Mouse (Mus musculus) heart, embryonic 11.5 days (tissue): ENCODE measurements around the gene Socs5. TPM values are rescaled to one million over a fixed set of nuclear protein-coding genes. Genes with fewer than 3 reads are reported as not detected.

Source experiments
- ATAC-seq: fragments of 200-750 bp; cut with Nextera tagmentation; replicated peaks from 2 replicates; pipeline ENCODE4 v1.8.0; 2017; ENCODE audit warnings: moderate library complexity; ENCODE audit not compliant: insufficient number of reproducible peaks, low FRiP score, low TSS enrichment
- H3K27ac ChIP-seq: fragments of 300-500 bp; sonication (generic); 2 replicates; pipeline ENCODE4 v1.5.1; 2014; ENCODE audit warnings: mild to moderate bottlenecking, low read depth, low read length
- H3K27me3 ChIP-seq: fragments of 300-500 bp; sonication (generic); 2 replicates; pipeline ENCODE4 v1.6.1; 2014; ENCODE audit warnings: mild to moderate bottlenecking, low read length, mixed read lengths; ENCODE audit not compliant: control insufficient read depth, insufficient read depth
- H3K36me3 ChIP-seq: fragments of 300-500 bp; sonication (generic); 2 replicates; pipeline ENCODE4 v1.6.1; 2014; ENCODE audit warnings: mild to moderate bottlenecking, low read length, moderate library complexity, mixed read lengths; ENCODE audit not compliant: control insufficient read depth, insufficient read depth
- H3K4me1 ChIP-seq: fragments of 300-500 bp; sonication (generic); 2 replicates; pipeline ENCODE4 v1.6.1; 2014; ENCODE audit warnings: low read length; ENCODE audit not compliant: control insufficient read depth, insufficient read depth
- H3K4me2 ChIP-seq: fragments of 300-500 bp; sonication (generic); 2 replicates; pipeline ENCODE4 v1.6.1; 2014; ENCODE audit warnings: mild to moderate bottlenecking, moderate library complexity
- H3K4me3 ChIP-seq: fragments of 300-500 bp; sonication (generic); 2 replicates; pipeline ENCODE4 v1.5.1; 2014; ENCODE audit warnings: low read depth, low read length
- H3K9ac ChIP-seq: fragments of 300-500 bp; sonication (generic); 2 replicates; pipeline ENCODE4 v1.6.1; 2014; ENCODE audit warnings: mild to moderate bottlenecking, low read depth, low read length, moderate library complexity
- H3K9me3 ChIP-seq: fragments of 300-500 bp; sonication (generic); replicated peaks from 2 replicates; pipeline ENCODE4 v1.6.1; 2016; ENCODE audit warnings: low read length; ENCODE audit not compliant: control insufficient read depth
- WGBS: fragments of 180-500 bp; shearing (Covaris S2); extraction: QIAGEN DNeasy Blood & Tissue Kit; methylation state at CpG from one replicate; pipeline ENCODE4 v1.1.7; 2014; ENCODE audit not compliant: insufficient replicate concordance; 5-methylcytosine and 5-hydroxymethylcytosine counted together
- polyA plus RNA-seq: library from polyadenylated mRNA; unstranded; fragments of >200 nt; fragmentation: Nextera tagmentation; extraction: Ambion mirVana; gene quantifications from 2 replicates; pipeline ENCODE4 v1.2.1, GENCODE M21; 2014

Socs5 gene
- polyA plus RNA-seq, 1 experiment from 2014 or later: 11.9 TPM

DNA sequence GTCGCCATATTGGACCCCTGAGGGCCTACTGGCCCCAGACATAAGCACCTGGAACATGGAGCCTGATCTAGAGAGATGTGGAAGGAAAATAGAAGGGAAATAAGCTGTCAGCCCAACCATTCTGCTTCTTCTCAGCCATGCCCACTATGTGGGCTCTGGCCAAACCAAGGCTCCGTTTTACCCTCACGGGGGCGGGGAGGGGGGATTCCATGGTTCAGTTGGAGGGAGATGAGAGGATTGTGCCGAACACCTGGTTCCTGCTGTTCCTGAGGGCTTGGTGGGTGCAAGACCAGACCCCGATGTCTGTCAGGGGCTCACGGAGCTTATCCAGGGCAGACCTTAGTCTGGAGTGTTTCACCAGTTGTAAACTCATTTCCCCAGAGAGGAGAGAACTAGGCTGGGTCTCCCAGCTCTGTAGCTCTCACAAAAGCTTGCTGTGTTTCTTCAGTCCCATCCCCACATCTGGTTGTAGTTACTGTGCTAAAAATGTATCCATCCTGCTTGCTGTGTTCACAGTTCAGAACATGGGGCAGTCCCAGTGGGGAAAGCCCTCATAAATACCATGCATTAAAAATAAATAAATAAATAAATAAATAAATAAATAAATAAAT lies 56.9 kb downstream of the Socs5 start:
- Histone ChIP-seq H3K9me3 (no peaks in the 10 kb centered on the region), H3K27ac (no peak overlapping the region)
- no peak for ATAC-seq

DNA sequence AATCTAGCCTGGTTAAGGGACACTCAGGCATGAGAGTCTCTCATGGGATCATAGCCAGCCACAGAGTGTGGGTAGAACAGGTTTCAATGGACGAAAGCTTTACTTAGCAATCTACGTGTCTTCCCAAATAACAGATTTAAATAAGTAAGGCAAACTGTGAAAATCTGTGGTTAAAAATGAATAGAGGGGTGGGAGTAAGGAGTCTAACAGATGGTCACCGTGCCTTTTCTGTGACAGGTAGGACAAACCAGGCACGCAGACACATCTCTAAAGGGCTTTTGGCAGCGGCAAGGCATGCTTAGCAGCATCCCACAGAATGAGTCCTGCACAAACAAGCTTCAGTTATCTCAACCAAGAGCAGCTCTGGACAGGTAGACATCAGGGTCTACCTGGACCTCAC lies 59.9 kb downstream of the Socs5 start:
- no peak for ATAC-seq
- Histone ChIP-seq H3K36me3 (no peaks in the 10 kb centered on the region), H3K9me3 (no peaks in the 10 kb centered on the region), H3K4me1 (no peaks in the 10 kb centered on the region), H3K9ac (no peak overlapping the region), H3K4me2 (no peak overlapping the region), H3K27ac (no peak overlapping the region), H3K27me3 (no peaks in the 10 kb centered on the region), H3K4me3 (no peak overlapping the region)
- 88% methylated on average over 5 of the region's 5 CpGs for WGBS

More for the DNA sequence above, 56.9 kb downstream of the Socs5 start:
- 79% methylated on average over 7 of the region's 7 CpGs for WGBS
- no peaks in the 10 kb centered on the region for H3K27me3 ChIP-seq
- H3K4me1 ChIP-seq: no peaks in the 10 kb centered on the region
- H3K4me3 ChIP-seq: no peak overlapping the region
- no peaks in the 10 kb centered on the region for H3K36me3 ChIP-seq
- no peak overlapping the region for H3K4me2 ChIP-seq
- no peak overlapping the region for H3K9ac ChIP-seq

DNA sequence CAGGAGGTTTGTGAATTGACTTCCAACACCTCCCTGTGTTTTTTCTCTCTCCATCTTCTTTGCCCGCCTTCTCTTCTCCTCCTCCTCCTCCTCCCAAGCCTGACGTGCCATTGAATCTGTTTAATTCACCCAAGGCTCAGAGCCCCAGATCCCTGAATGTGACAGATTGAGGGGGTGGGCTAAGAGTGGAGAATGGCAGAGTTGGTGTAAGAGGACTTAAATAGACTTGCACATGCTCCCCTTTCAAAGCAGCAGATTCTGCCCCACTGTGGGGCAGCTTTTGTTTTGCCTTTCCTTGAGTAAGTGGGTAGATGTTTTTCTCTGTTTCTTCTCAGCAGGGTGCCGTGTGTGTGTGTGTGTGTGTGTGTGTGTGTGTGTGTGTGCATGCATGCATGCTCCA lies 61.6 kb downstream of the Socs5 start:
- Histone ChIP-seq H3K9ac (no peak overlapping the region), H3K27ac (no peak overlapping the region), H3K9me3 (peaks cover 4% of the 10 kb centered on the region; the same call in 1 of the 2 replicates), H3K4me2 (no peak overlapping the region), H3K27me3 (no peaks in the 10 kb centered on the region), H3K4me3 (no peak overlapping the region), H3K4me1 (no peaks in the 10 kb centered on the region), H3K36me3 (no peaks in the 10 kb centered on the region)
- 65% methylated on average over 3 of the region's 3 CpGs for WGBS
- ATAC-seq: no peak

DNA sequence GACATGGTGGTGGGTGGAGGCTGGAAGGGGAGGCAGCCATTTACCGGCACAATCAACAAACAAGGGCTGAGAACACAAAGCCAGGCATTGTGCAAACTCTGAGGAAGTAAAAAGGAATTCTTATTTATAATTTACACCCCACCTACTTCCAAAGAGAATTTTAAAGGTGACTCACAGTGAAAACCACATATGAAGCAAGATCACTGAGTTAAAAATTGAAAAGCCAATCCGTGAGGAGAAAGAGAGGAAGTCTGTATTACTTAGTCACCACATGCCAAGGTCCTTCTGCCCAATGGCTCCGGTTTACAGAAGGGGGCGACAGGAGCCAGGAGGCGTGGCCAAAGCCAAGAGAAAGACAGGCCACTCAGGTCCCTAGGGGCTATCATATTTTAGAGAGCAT lies 62.9 kb downstream of the Socs5 start:
- Histone ChIP-seq H3K4me3 (no peak overlapping the region), H3K9me3 (peaks cover 4% of the 10 kb centered on the region; the same call in 1 of the 2 replicates), H3K36me3 (no peaks in the 10 kb centered on the region), H3K4me2 (no peak overlapping the region), H3K4me1 (no peaks in the 10 kb centered on the region), H3K27ac (no peak overlapping the region), H3K9ac (no peak overlapping the region), H3K27me3 (no peaks in the 10 kb centered on the region)
- 48% methylated on average over 5 of the region's 5 CpGs for WGBS
- ATAC-seq: no peak

GRCm38 (mm10) chr17:87172031-87172430 lies 64.6 kb downstream of the Socs5 start:
- 80% methylated on average over 3 of the region's 3 CpGs for WGBS
- no peak for ATAC-seq
- Histone ChIP-seq H3K9me3 (peaks cover 4% of the 10 kb centered on the region; the same call in 1 of the 2 replicates), H3K36me3 (no peaks in the 10 kb centered on the region), H3K4me3 (no peak overlapping the region), H3K4me1 (peaks cover 13% of the 10 kb centered on the region), H3K27me3 (no peaks in the 10 kb centered on the region), H3K4me2 (no peak overlapping the region), H3K27ac (no peak overlapping the region), H3K9ac (no peak overlapping the region)

DNA sequence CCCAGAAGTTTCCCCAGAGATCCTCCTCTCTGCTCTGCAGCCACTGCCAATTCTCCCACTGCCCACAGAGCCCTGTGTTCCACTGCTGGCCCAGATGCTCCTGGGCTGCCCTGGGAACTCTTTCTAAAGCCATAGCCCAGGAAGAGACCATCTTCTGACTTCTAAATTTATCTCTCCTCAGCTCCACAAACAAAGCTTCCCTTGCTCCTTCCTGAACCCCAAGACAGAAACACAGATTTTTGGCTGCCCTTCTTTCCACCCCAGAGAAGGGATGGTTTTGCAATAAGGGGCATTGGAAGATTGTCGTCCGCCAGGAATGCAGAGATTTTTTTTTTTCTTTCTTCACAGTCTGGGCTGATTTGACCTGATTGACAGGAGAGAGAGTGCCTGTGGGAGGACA lies 66.5 kb downstream of the Socs5 start:
- ATAC-seq: no peak
- no peak overlapping the region for H3K27ac ChIP-seq
- H3K36me3 ChIP-seq: no peaks in the 10 kb centered on the region
- H3K27me3 ChIP-seq: no peaks in the 10 kb centered on the region
- H3K9me3 ChIP-seq: peaks cover 4% of the 10 kb centered on the region; the same call in 1 of the 2 replicates
- WGBS: 53% methylated on average over 2 of the region's 2 CpGs
- peaks cover 18% of the 10 kb centered on the region for H3K4me1 ChIP-seq
- no peak overlapping the region for H3K4me2 ChIP-seq
- H3K9ac ChIP-seq: no peak overlapping the region
- H3K4me3 ChIP-seq: no peak overlapping the region

DNA sequence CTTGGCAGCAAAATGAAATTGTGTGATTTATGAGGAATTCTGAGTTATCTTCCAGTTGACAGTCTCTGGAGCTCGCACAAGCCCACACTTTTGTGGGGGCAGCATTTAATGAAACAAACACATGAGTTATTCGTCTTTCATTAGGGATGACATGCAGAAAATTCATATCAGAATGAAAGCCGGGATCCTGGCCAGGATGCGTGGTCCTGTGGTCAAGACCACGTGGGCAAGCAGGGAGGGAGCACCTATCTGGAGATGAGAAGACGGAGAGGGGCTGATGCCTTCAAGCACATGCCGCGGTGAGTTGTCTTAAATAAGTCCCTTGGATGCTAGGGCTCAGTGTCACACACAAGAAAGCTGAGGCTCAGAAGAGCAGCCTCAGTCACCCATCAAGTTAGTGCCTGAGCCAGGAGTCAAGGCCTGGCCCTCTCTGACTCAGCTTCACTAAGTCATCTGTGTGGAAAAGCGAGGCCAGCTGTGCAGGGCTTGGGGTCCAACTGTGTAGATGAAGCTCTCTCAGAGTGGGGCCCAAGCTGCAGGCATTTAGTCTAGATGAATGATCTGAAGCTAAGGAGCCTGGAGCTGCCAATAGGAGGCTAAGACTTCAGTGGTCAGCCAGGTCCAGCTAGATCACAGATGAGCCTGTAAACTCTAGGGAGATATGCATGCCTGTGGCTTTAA lies 67.3 kb downstream of the Socs5 start:
- Histone ChIP-seq H3K9ac (no peak overlapping the region), H3K36me3 (no peaks in the 10 kb centered on the region), H3K9me3 (peaks cover 4% of the 10 kb centered on the region; the same call in 1 of the 2 replicates), H3K27me3 (no peaks in the 10 kb centered on the region), H3K4me2 (no peak overlapping the region), H3K4me1 (peaks cover 24% of the 10 kb centered on the region), H3K27ac (no peak overlapping the region), H3K4me3 (no peak overlapping the region)
- ATAC-seq: no peak
- WGBS: 79% methylated on average over 9 of the region's 9 CpGs

DNA sequence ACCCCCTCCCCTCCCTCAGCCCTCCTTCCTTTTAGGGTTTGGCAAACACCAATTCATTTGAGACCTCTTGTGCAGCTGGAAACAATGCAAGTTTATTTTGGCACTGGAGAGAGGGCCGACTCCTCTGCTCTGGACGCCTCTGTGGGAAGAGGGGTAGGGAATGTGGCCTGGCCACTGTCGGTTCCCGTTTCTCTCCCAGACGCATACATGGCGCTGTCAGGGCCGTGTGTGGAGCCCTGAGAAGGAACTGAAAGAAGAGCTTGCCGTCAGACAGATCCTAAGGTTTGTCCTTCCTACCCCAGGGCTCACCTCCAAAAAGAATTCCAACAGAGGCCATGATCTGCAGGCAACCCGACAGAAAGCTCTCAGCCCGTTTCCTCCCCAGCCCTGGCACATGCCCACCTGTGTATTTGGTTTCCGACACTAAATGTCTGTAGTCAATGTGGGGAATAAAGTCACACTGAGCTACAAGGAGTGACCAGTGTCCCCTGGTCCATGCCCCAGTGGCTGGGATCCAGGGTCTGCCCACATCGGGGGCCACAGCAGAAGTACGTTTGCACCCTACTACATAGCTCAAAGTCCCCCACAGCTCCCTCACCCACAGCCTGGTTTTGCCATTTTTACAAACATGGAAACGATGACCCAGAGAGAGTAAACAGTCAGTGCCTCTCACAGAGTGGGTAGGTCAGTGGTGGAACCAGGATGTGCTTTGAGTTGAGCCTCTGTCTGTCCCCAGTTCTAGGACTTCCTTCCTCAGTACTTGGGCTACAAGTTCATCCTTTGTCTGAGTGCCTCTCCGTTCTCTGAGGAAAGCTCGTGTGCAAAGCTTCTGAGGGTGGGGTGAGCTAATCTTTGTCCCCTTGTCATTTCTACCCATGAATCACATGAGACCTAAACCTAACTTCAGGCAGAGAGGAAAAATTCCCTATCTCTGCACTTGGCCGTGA lies 68.9 kb downstream of the Socs5 start:
- Histone ChIP-seq H3K27me3 (no peaks in the 10 kb centered on the region), H3K9me3 (peaks cover 4% of the 10 kb centered on the region; the same call in 1 of the 2 replicates), H3K27ac (no peak overlapping the region), H3K4me1 (peaks cover 24% of the 10 kb centered on the region), H3K9ac (no peak overlapping the region), H3K4me2 (no peak overlapping the region), H3K4me3 (no peak overlapping the region), H3K36me3 (no peaks in the 10 kb centered on the region)
- no peak for ATAC-seq
- WGBS: 57% methylated on average over 17 of the region's 17 CpGs
